Mouse (Mus musculus): ENCODE measurements at regions not wholly inside any gene's neighbourhood (a gene's known extent, or its start where the extent isn't known, plus 50 kb on each side); places are given as distances from the start of the nearest gene placed in this dataset.
A peak's percentile ranks its signal among the peaks of the same experiment; 100 is the strongest.

- Histone ChIP-seq H3K4me1 (replicated peaks) (no peaks in the 10 kb centered on the region), H3K9me3 (no peaks in the 10 kb centered on the region), H3K27me3 (ENCODE audit: insufficient read depth, poor library complexity, severe bottlenecking) (no peaks in the 10 kb centered on the region), H3K36me3 (no peaks in the 10 kb centered on the region), H3K27ac (no peak overlapping the region), H3K4me3 (no peak overlapping the region)
- WGBS, result 94% methylated on average over 7 of the region's 7 CpGs
- DNase-seq (ENCODE audit: low spot score), result no peak
Measured at GRCm38 (mm10) chr4:142789048-142789447, 423.7 kb downstream of the Prdm2 start.

- 96% methylated on average over 5 of the region's 5 CpGs for WGBS
- DNase-seq (ENCODE audit: low spot score), result no peak
- H3K27me3 ChIP-seq (ENCODE audit: insufficient read depth, poor library complexity, severe bottlenecking), result no peaks in the 10 kb centered on the region
- no peak overlapping the region for H3K4me3 ChIP-seq
- no peaks in the 10 kb centered on the region for H3K4me1 ChIP-seq (replicated peaks)
- H3K9me3 ChIP-seq, result no peaks in the 10 kb centered on the region
- no peaks in the 10 kb centered on the region for H3K36me3 ChIP-seq
- no peak overlapping the region for H3K27ac ChIP-seq
Measured at GRCm38 (mm10) chr4:142785386-142785785, 427.4 kb downstream of the Prdm2 start.

- no peak for DNase-seq (ENCODE audit: low spot score)
- no peak overlapping the region for H3K27ac ChIP-seq
- 0 out of 2 replicates have a peak, but pooled peaks cover 9% of the 10 kb centered on the region for H3K27me3 ChIP-seq (ENCODE audit: insufficient read depth, poor library complexity, severe bottlenecking)
- 65% methylated on average over 10 of the region's 10 CpGs for WGBS
- no peak overlapping the region for H3K4me3 ChIP-seq
- no peaks in the 10 kb centered on the region for H3K36me3 ChIP-seq
- H3K4me1 ChIP-seq (replicated peaks), result peaks cover 32% of the 10 kb centered on the region
- H3K9me3 ChIP-seq, result no peaks in the 10 kb centered on the region
Measured at GRCm38 (mm10) chr4:142776711-142777411, 435.9 kb downstream of the Prdm2 start.

GRCm38 (mm10) chr4:142775023-142775422 is 437.8 kb downstream of the Prdm2 start:
- H3K9me3 ChIP-seq, result no peaks in the 10 kb centered on the region
- DNase-seq (ENCODE audit: low spot score), result no peak
- H3K27ac ChIP-seq, result no peak overlapping the region
- WGBS, result 90% methylated on average over 5 of the region's 5 CpGs
- no peaks in the 10 kb centered on the region for H3K36me3 ChIP-seq
- H3K27me3 ChIP-seq (ENCODE audit: insufficient read depth, poor library complexity, severe bottlenecking), result peaks cover 13% of the 10 kb centered on the region; the same call in 1 of the 2 replicates
- peaks cover 50% of the 10 kb centered on the region for H3K4me1 ChIP-seq (replicated peaks)
- H3K4me3 ChIP-seq, result no peak overlapping the region

- WGBS, result 39% methylated on average over 10 of the region's 10 CpGs
- Histone ChIP-seq H3K4me1 (replicated peaks) (peaks cover 55% of the 10 kb centered on the region), H3K27me3 (ENCODE audit: insufficient read depth, poor library complexity, severe bottlenecking) (peaks cover 27% of the 10 kb centered on the region; the same call in 1 of the 2 replicates), H3K36me3 (no peaks in the 10 kb centered on the region), H3K9me3 (no peaks in the 10 kb centered on the region), H3K27ac (peak overlapping the region; percentile 73), H3K4me3 (no peak overlapping the region)
- peak; percentile 34 for DNase-seq (ENCODE audit: low spot score)
Measured at GRCm38 (mm10) chr4:142773651-142774151, 439.1 kb downstream of the Prdm2 start.

- DNase-seq (ENCODE audit: low spot score), result peak; percentile 34
- H3K4me1 ChIP-seq (replicated peaks), result peaks cover 55% of the 10 kb centered on the region
- H3K4me3 ChIP-seq, result no peak overlapping the region
- peak overlapping the region; percentile 73 for H3K27ac ChIP-seq
- H3K9me3 ChIP-seq, result no peaks in the 10 kb centered on the region
- peaks cover 30% of the 10 kb centered on the region; the same call in 1 of the 2 replicates for H3K27me3 ChIP-seq (ENCODE audit: insufficient read depth, poor library complexity, severe bottlenecking)
- no peaks in the 10 kb centered on the region for H3K36me3 ChIP-seq
- WGBS, result 11% methylated on average over 16 of the region's 16 CpGs
Measured at GRCm38 (mm10) chr4:142772751-142773455, 439.9 kb downstream of the Prdm2 start.

GRCm38 (mm10) chr4:142771520-142772150 is 441.2 kb downstream of the Prdm2 start:
- no peaks in the 10 kb centered on the region for H3K36me3 ChIP-seq
- H3K4me3 ChIP-seq, result no peak overlapping the region
- peaks cover 30% of the 10 kb centered on the region; the same call in 1 of the 2 replicates for H3K27me3 ChIP-seq (ENCODE audit: insufficient read depth, poor library complexity, severe bottlenecking)
- peaks cover 49% of the 10 kb centered on the region for H3K4me1 ChIP-seq (replicated peaks)
- peak; percentile 43 for DNase-seq (ENCODE audit: low spot score)
- H3K27ac ChIP-seq, result peak overlapping the region; percentile 53
- H3K9me3 ChIP-seq, result no peaks in the 10 kb centered on the region
- WGBS, result 34% methylated on average over 6 of the region's 6 CpGs

- no peaks in the 10 kb centered on the region for H3K36me3 ChIP-seq
- H3K4me3 ChIP-seq, result no peak overlapping the region
- H3K27ac ChIP-seq, result no peak overlapping the region
- H3K27me3 ChIP-seq (ENCODE audit: insufficient read depth, poor library complexity, severe bottlenecking), result peaks cover 30% of the 10 kb centered on the region; the same call in 1 of the 2 replicates
- H3K4me1 ChIP-seq (replicated peaks), result peaks cover 47% of the 10 kb centered on the region
- peak; percentile 10 for DNase-seq (ENCODE audit: low spot score)
- WGBS, result 7% methylated on average over 8 of the region's 8 CpGs
- H3K9me3 ChIP-seq, result no peaks in the 10 kb centered on the region
Measured at GRCm38 (mm10) chr4:142770177-142770576, 442.6 kb downstream of the Prdm2 start.

- peaks cover 31% of the 10 kb centered on the region for H3K4me1 ChIP-seq (replicated peaks)
- H3K36me3 ChIP-seq, result no peaks in the 10 kb centered on the region
- peaks cover 4% of the 10 kb centered on the region; the same call in 1 of the 2 replicates for H3K9me3 ChIP-seq
- no peak for DNase-seq (ENCODE audit: low spot score)
- H3K27me3 ChIP-seq (ENCODE audit: insufficient read depth, poor library complexity, severe bottlenecking), result peaks cover 24% of the 10 kb centered on the region; the same call in 1 of the 2 replicates
- no peak overlapping the region for H3K4me3 ChIP-seq
- H3K27ac ChIP-seq, result no peak overlapping the region
- WGBS, result 78% methylated on average over 4 of the region's 4 CpGs
Measured at GRCm38 (mm10) chr4:142767665-142768064, 445.1 kb downstream of the Prdm2 start.

GRCm38 (mm10) chr4:142761577-142761976 is 451.2 kb downstream of the Prdm2 start:
- Histone ChIP-seq H3K4me3 (no peak overlapping the region), H3K4me1 (replicated peaks) (no peaks in the 10 kb centered on the region), H3K27ac (no peak overlapping the region), H3K27me3 (ENCODE audit: insufficient read depth, poor library complexity, severe bottlenecking) (0 out of 2 replicates have a peak, but pooled peaks cover 3% of the 10 kb centered on the region), H3K9me3 (peaks cover 4% of the 10 kb centered on the region; the same call in 1 of the 2 replicates), H3K36me3 (no peaks in the 10 kb centered on the region)
- WGBS, result 82% methylated on average over 8 of the region's 8 CpGs
- no peak for DNase-seq (ENCODE audit: low spot score)

- no peaks in the 10 kb centered on the region for H3K4me1 ChIP-seq (replicated peaks)
- H3K4me3 ChIP-seq, result no peak overlapping the region
- no peaks in the 10 kb centered on the region for H3K9me3 ChIP-seq
- WGBS, result 82% methylated on average over 3 of the region's 3 CpGs
- H3K27me3 ChIP-seq (ENCODE audit: insufficient read depth, poor library complexity, severe bottlenecking), result peaks cover 37% of the 10 kb centered on the region
- H3K27ac ChIP-seq, result no peak overlapping the region
- DNase-seq (ENCODE audit: low spot score), result no peak
- H3K36me3 ChIP-seq, result no peaks in the 10 kb centered on the region
Measured at GRCm38 (mm10) chr4:142758102-142758501, 454.7 kb downstream of the Prdm2 start.

GRCm38 (mm10) chr4:142756332-142756731 is 456.5 kb downstream of the Prdm2 start:
- 51% methylated on average over 6 of the region's 6 CpGs for WGBS
- Histone ChIP-seq H3K27ac (no peak overlapping the region), H3K9me3 (no peaks in the 10 kb centered on the region), H3K27me3 (ENCODE audit: insufficient read depth, poor library complexity, severe bottlenecking) (peaks cover 55% of the 10 kb centered on the region), H3K4me3 (no peak overlapping the region), H3K36me3 (no peaks in the 10 kb centered on the region), H3K4me1 (replicated peaks) (no peaks in the 10 kb centered on the region)
- no peak for DNase-seq (ENCODE audit: low spot score)
